Mouse (Mus musculus) liver, embryonic 14.5 days (tissue): ENCODE results near the gene Gm49373. TPM values are rescaled to one million over a fixed set of nuclear protein-coding genes. Genes with fewer than 3 reads are reported as not detected.

Experiments used
- ATAC-seq: fragments of 200-750 bp; cut with Nextera tagmentation; 2 replicates; pipeline ENCODE4 v1.8.0; 2017; ENCODE audit warnings: moderate number of reproducible peaks, mild to moderate bottlenecking, moderate library complexity; ENCODE audit not compliant: insufficient read depth
- DNase-seq, 3 experiments: peaks; one replicate each; pipeline ENCODE4 v3.0.0-alpha.2; 2012 to 2013; ENCODE audit warnings: low read depth in 3 of 3, low spot score in 3 of 3
- H3K27ac ChIP-seq: fragments of 300-500 bp; sonication (generic); 2 replicates; pipeline ENCODE4 v1.5.1; 2014; ENCODE audit warnings: moderate library complexity, mild to moderate bottlenecking, control low read depth, inconsistent platforms
- H3K27me3 ChIP-seq: fragments of 300-500 bp; sonication (generic); 2 replicates; pipeline ENCODE4 v1.6.1; 2014; ENCODE audit warnings: mild to moderate bottlenecking, low read length, moderate library complexity; ENCODE audit not compliant: control insufficient read depth, insufficient read depth
- H3K36me3 ChIP-seq: fragments of 300-500 bp; sonication (generic); replicated peaks from 2 replicates; pipeline ENCODE4 v1.6.1; 2014; ENCODE audit warnings: low read depth; ENCODE audit not compliant: control insufficient read depth, insufficient read depth
- H3K4me1 ChIP-seq, 2 experiments: fragments of 200-500 bp in 1 of 2; fragments of 300-500 bp in 1 of 2; sonication (generic) in 1 of 2; replicated peaks; 2 replicates each; pipeline ENCODE4 v1.6.1; 2012 to 2014; ENCODE audit warnings: antibody characterized with exemption in 1 of 2, inconsistent platforms in 1 of 2, low read length in 1 of 2; ENCODE audit not compliant: control insufficient read depth in 2 of 2, insufficient read depth in 2 of 2
- H3K4me2 ChIP-seq: fragments of 300-500 bp; sonication (generic); 2 replicates; pipeline ENCODE4 v1.6.1; 2014; ENCODE audit warnings: low read depth, mild to moderate bottlenecking, control low read depth, moderate library complexity
- H3K4me3 ChIP-seq, 2 experiments: fragments of 200-500 bp in 1 of 2; fragments of 300-500 bp in 1 of 2; sonication (generic) in 1 of 2; 2 replicates each; pipeline ENCODE4 v1.5.1; 2012 to 2014; ENCODE audit warnings: low read depth in 2 of 2, low read length in 2 of 2, mild to moderate bottlenecking in 2 of 2, control low read depth in 1 of 2, inconsistent platforms in 1 of 2, moderate library complexity in 1 of 2; ENCODE audit not compliant: insufficient read depth in 1 of 2
- H3K9ac ChIP-seq: fragments of 300-500 bp; sonication (generic); replicated peaks from 2 replicates; pipeline ENCODE4 v1.6.1; 2014; ENCODE audit warnings: mild to moderate bottlenecking, control low read depth, moderate library complexity
- H3K9me3 ChIP-seq: fragments of 300-500 bp; sonication (generic); 2 replicates; pipeline ENCODE4 v1.6.1; 2016; ENCODE audit warnings: low read length, mixed read lengths; ENCODE audit not compliant: control insufficient read depth
- CTCF ChIP-seq: IDR thresholded peaks from 2 replicates; pipeline ENCODE4 v1.5.1; 2016; ENCODE audit warnings: antibody characterized with exemption, low read depth, control low read depth
- EP300 ChIP-seq: IDR thresholded peaks from 2 replicates; pipeline ENCODE4 v1.6.1; 2016; ENCODE audit warnings: antibody characterized with exemption, low read depth
- WGBS: fragments of 180-500 bp; shearing (Covaris S2); extraction: QIAGEN DNeasy Blood & Tissue Kit; methylation state at CpG from one replicate; pipeline ENCODE4 v1.1.7; 2014; ENCODE audit not compliant: insufficient replicate concordance; 5-methylcytosine and 5-hydroxymethylcytosine counted together
- polyA plus RNA-seq, 2 experiments: library from polyadenylated mRNA; depleted of rRNA in 1 of 2; stranded (reverse) in 1 of 2; unstranded in 1 of 2; fragments of >200 nt; fragmentation: Nextera tagmentation in 1 of 2; extraction: Ambion mirVana in 1 of 2; gene quantifications; 2 replicates each; pipeline versions ENCODE4 v1.2.1 to v1.2.3; 2012 to 2014

The Gm49373 gene
- polyA plus RNA-seq (2012; rRNA removed) (0.47 and 0.94 TPM in 2 replicates), polyA plus RNA-seq (2014; fragmentation: Nextera tagmentation; extraction: Ambion mirVana) (0.32 and 0.46 TPM in 2 replicates)

GRCm38 (mm10) chr9:21073044-21073840 lies at the start of gene Gm49373, which contains the start of gene Fdx1l:
Gene Gm49373, minus strand, starts transcription at chr9:21073096.
Gene Fdx1l, minus strand, starts transcription at chr9:21073614.
- no peaks in the 10 kb centered on the region for H3K27me3 ChIP-seq
- H3K9me3 ChIP-seq: no peaks in the 10 kb centered on the region
- DNase-seq (peak; percentile 73 to 74 (median 73)), ATAC-seq (peak; percentile 89)
- WGBS: 2% methylated on average over 58 of the region's 58 CpGs
- peak within 1 kb of the TSS; percentile 45 for H3K27ac ChIP-seq
- peak within 1 kb of the TSS; percentile 77 to 93 for H3K4me3 ChIP-seq
- H3K4me1 ChIP-seq: peaks cover 8 to 16% of the 10 kb centered on the region in 2 experiments
- peak within 1 kb of the TSS; percentile 74 for H3K9ac ChIP-seq
- TF ChIP-seq CTCF (no peak), EP300 (no peak)
- H3K36me3 ChIP-seq: peaks cover 31% of the 10 kb centered on the region
- H3K4me2 ChIP-seq: peak within 1 kb of the TSS; percentile 95

- no peak for ATAC-seq
- Histone ChIP-seq H3K27me3 (no peaks in the 10 kb centered on the region), H3K27ac (no peak overlapping the region), H3K36me3 (no peaks in the 10 kb centered on the region; the same call in 1 of the 2 replicates), H3K4me1 (no peaks in the 10 kb centered on the region), H3K9ac (no peak overlapping the region), H3K4me3 (no peak overlapping the region), H3K9me3 (no peaks in the 10 kb centered on the region), H3K4me2 (no peak overlapping the region)
- WGBS: 77% methylated on average over 16 of the region's 16 CpGs
- DNase-seq: no peak
- TF ChIP-seq EP300 (no peak), CTCF (no peak)
These were observed 48.6 kb upstream of the Gm49373 start for GRCm38 (mm10) chr9:21121483-21121882.

GRCm38 (mm10) chr9:21117073-21117472 lies 44.2 kb upstream of the Gm49373 start:
- no peaks in the 10 kb centered on the region for H3K27me3 ChIP-seq
- no peak overlapping the region for H3K9ac ChIP-seq
- no peaks in the 10 kb centered on the region for H3K4me1 ChIP-seq
- TF ChIP-seq CTCF: no peak
- TF ChIP-seq EP300: no peak
- no peak overlapping the region for H3K27ac ChIP-seq
- H3K4me2 ChIP-seq: no peak overlapping the region
- DNase-seq (no peak), ATAC-seq (no peak)
- no peaks in the 10 kb centered on the region for H3K36me3 ChIP-seq
- H3K9me3 ChIP-seq: no peaks in the 10 kb centered on the region
- WGBS: 59% methylated on average over 6 of the region's 6 CpGs
- H3K4me3 ChIP-seq: no peak overlapping the region

GRCm38 (mm10) chr9:21115105-21115504 lies 42.2 kb upstream of the Gm49373 start:
- 81% methylated on average over 8 of the region's 8 CpGs for WGBS
- no peaks in the 10 kb centered on the region for H3K27me3 ChIP-seq

GRCm38 (mm10) chr9:21114190-21114589 lies 41.3 kb upstream of the Gm49373 start:
- Histone ChIP-seq H3K27me3 (no peaks in the 10 kb centered on the region), H3K9me3 (no peaks in the 10 kb centered on the region), H3K9ac (no peak overlapping the region), H3K36me3 (no peaks in the 10 kb centered on the region), H3K4me1 (no peaks in the 10 kb centered on the region), H3K4me2 (no peak overlapping the region), H3K27ac (no peak overlapping the region), H3K4me3 (no peak overlapping the region)
- TF ChIP-seq EP300: no peak
- TF ChIP-seq CTCF: no peak
- DNase-seq (no peak), ATAC-seq (no peak)
- 75% methylated on average over 7 of the region's 7 CpGs for WGBS

More at GRCm38 (mm10) chr9:21115105-21115504, 42.2 kb upstream of the Gm49373 start:
- Histone ChIP-seq H3K9me3 (no peaks in the 10 kb centered on the region), H3K4me3 (no peak overlapping the region), H3K9ac (no peak overlapping the region), H3K36me3 (no peaks in the 10 kb centered on the region), H3K4me1 (no peaks in the 10 kb centered on the region), H3K4me2 (no peak overlapping the region), H3K27ac (no peak overlapping the region)
- DNase-seq (no peak), ATAC-seq (no peak)
- TF ChIP-seq CTCF: no peak
- no peak for TF ChIP-seq EP300
